Mouse (Mus musculus): Measurements from ENCODE around the gene Rbfox3. TPM values are rescaled to one million over a fixed set of nuclear protein-coding genes. Genes with fewer than 3 reads are reported as not detected.
A peak's percentile ranks its signal among the peaks of the same experiment; 100 is the strongest.

The Rbfox3 gene
- polyA plus RNA-seq, 1 experiment from 2014 or later, result 55.2 TPM

DNA sequence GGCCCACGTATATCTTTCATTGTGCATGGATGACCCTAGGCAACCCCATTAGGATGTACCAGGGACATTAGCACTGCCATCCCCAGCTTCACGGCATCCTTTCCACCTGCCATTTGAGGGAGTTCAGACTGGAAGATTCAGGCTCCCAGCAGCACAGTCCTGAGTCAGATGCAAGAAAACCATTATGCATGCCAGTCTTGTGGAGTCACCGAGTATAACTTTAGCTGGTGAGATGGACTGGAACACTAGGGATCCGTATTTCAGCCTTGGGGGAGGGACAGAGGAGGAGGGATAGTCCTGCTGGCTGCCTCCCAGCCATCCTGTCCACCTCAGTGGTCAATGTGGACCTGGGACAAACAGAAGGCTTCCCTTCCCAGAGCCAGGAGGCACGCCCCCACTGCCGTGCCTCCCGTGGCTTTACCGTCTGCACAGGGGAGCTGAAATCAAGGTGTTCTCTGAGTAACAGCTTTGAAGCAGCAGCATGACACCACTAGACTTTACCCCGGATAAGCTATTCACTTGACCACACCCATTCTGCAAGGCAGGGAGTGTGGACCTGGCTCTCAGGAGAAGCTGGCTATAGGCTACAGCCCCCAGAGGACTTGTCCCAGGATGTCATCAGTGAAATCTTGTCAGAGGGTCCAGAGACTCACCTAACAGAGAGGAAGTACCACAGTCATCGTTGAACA is 78.5 kb downstream of the Rbfox3 start:
- peaks cover 66% of the 10 kb centered on the region for H3K4me1 ChIP-seq (replicated peaks)
- H3K27ac ChIP-seq, result no peak overlapping the region
- no peak overlapping the region for H3K4me3 ChIP-seq
- H3K9ac ChIP-seq, result no peak overlapping the region
- H3K36me3 ChIP-seq, result no peaks in the 10 kb centered on the region
- H3K27me3 ChIP-seq, result no peaks in the 10 kb centered on the region
- 0 out of 2 replicates have a peak, but pooled peaks cover 5% of the 10 kb centered on the region for H3K9me3 ChIP-seq
- 83% methylated on average over 10 of the region's 10 CpGs for WGBS
- H3K4me2 ChIP-seq, result no peak overlapping the region
- no peak for ATAC-seq (ENCODE audit: low FRiP score)

DNA sequence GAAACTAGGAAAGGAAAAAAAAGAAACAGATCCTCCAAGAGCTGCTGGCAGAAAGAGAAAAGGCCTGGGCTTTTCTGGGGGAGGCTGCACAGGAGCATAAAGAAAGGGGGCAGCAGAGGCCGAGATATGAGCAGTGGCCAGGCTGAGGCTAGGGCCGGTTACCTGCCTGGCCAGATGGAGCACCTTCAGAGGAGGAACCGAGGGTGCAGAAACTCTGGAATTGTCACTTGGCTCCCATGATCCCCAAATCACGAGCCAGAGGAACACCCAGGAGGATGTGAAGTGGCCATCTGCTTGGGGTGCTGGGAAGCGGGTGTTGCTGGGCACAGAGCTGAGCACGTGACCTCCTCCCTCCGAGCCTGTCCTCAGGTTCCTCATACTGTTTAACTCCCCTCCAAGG is 79.7 kb downstream of the Rbfox3 start:
- Histone ChIP-seq H3K9me3 (0 out of 2 replicates have a peak, but pooled peaks cover 5% of the 10 kb centered on the region), H3K4me2 (no peak overlapping the region), H3K4me1 (replicated peaks) (peaks cover 56% of the 10 kb centered on the region), H3K36me3 (no peaks in the 10 kb centered on the region), H3K27me3 (no peaks in the 10 kb centered on the region), H3K27ac (no peak overlapping the region), H3K9ac (no peak overlapping the region), H3K4me3 (no peak overlapping the region)
- 70% methylated on average over 7 of the region's 7 CpGs for WGBS
- ATAC-seq (ENCODE audit: low FRiP score), result no peak

DNA sequence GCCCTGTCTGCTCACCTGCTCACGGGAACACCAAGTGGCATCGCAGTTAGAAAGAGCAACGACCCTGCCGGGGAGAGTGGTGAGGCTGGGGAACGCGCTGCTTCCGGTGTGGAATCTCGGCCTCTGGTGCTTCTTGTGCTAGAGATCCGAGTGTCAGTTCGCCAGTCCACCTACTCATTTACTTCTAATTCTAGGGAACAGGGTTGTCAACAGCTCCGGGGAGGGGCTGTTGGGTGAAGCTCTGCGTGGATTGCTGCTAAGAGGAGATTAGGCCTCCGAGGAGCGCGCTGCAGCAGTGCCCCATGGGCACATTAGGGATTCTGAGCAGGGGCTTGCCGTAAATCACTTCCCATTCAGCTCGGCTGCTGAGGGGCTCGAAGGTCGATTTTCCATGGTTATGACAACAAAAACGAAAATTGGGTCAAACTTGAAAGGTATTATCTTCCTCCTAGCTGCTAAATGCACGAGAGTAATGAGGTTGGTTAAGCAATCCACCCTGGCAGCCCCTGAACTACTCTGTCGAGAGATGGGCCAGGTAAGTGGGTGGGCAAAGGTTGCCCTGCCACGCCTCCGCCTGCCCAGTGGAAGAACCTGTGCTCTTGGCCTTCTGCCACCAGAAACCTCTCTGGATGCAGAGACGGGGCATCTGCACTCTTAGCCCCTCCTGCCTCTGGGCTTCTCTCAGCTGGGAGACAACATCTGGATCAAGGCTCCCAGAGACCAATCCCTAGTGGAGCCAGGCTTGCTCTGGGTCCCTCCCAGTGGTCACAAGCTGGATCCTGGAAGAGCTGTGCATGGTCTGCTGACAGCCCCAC is 85.9 kb downstream of the Rbfox3 start:
- Histone ChIP-seq H3K9me3 (no peaks in the 10 kb centered on the region), H3K4me2 (0 out of 2 replicates have a peak overlapping the region, but pooled peaks have one; percentile 4), H3K4me1 (replicated peaks) (peaks cover 44% of the 10 kb centered on the region), H3K27ac (peak overlapping the region; percentile 71), H3K4me3 (no peak overlapping the region), H3K9ac (peak overlapping the region; percentile 56), H3K27me3 (no peaks in the 10 kb centered on the region), H3K36me3 (no peaks in the 10 kb centered on the region)
- 40% methylated on average over 25 of the region's 25 CpGs for WGBS
- ATAC-seq (ENCODE audit: low FRiP score), result no peak

DNA sequence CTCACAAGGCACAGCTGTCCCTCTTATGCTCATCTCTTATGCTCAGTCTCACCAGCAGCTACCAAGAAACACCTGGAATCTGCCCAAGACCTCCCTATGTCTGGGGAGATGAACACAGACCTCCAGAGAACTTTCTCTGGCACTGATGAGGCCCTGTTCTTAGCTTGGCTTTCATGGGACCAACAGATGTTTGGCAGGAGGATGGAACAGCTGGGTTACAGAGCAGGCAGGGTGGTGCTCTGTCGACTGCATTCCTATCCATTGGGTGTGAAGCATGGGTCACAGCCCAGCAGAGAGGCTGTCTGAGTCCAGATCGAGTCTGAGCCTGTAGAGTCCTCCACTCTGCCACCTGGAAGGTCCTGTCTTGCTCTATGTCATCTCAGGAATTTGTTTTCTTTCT is 90.0 kb downstream of the Rbfox3 start:
- no peaks in the 10 kb centered on the region for H3K27me3 ChIP-seq
- no peaks in the 10 kb centered on the region for H3K36me3 ChIP-seq
- H3K9me3 ChIP-seq, result no peaks in the 10 kb centered on the region
- no peak overlapping the region for H3K9ac ChIP-seq
- no peak overlapping the region for H3K4me3 ChIP-seq
- 62% methylated on average over 2 of the region's 2 CpGs for WGBS
- no peak overlapping the region for H3K4me2 ChIP-seq
- no peak overlapping the region for H3K27ac ChIP-seq
- no peak for ATAC-seq (ENCODE audit: low FRiP score)
- H3K4me1 ChIP-seq (replicated peaks), result peaks cover 27% of the 10 kb centered on the region

DNA sequence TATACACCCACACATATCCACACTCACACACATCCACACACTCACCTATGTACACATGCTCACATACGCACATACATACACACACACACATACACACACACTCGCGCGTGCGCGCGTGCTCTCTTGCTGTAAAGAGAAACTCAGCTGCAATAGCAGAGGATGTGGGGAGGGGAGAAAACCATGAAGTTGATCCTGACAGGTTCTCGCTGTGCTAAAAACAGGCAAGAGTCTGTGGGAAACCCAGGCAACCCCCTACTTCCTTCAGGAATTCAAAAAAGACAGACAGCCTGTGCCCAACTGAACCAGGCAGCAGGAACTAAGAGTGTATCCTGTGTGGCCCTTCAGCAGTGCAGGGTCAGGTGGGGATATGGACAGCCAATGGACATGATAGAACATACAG is 92.9 kb downstream of the Rbfox3 start:
- 95% methylated on average over 8 of the region's 8 CpGs for WGBS
- Histone ChIP-seq H3K4me2 (no peak overlapping the region), H3K4me3 (no peak overlapping the region)

DNA sequence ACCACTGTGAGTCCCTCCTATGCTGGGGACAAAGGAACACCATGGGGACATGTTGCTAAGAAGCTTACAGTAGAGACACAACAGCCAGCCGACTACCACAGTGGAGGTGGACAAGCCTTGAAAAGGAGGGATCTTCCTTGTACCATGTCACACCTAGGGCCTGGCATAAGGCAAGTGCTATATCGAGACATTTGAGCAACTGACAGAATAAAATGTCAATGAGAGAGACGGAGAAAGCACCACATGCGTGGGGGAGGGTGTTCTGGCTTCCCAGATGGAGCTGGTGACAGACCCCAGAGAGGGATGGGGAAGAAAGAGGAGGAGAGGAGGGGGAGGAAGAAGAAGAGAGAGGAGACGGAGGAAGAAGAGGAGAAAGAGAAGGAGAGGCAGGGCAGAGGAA is 96.3 kb downstream of the Rbfox3 start:
- no peak for ATAC-seq (ENCODE audit: low FRiP score)
- no peak overlapping the region for H3K9ac ChIP-seq
- H3K4me2 ChIP-seq, result no peak overlapping the region
- no peak overlapping the region for H3K4me3 ChIP-seq
- no peaks in the 10 kb centered on the region for H3K36me3 ChIP-seq
- H3K27ac ChIP-seq, result peak overlapping the region; percentile 85
- H3K4me1 ChIP-seq (replicated peaks), result peaks cover 33% of the 10 kb centered on the region
- no peaks in the 10 kb centered on the region for H3K27me3 ChIP-seq
- no peaks in the 10 kb centered on the region for H3K9me3 ChIP-seq
- WGBS, result 68% methylated on average over 5 of the region's 5 CpGs

More for the DNA sequence above, 92.9 kb downstream of the Rbfox3 start:
- Histone ChIP-seq H3K36me3 (no peaks in the 10 kb centered on the region), H3K4me1 (replicated peaks) (peaks cover 22% of the 10 kb centered on the region), H3K9me3 (no peaks in the 10 kb centered on the region), H3K9ac (no peak overlapping the region), H3K27me3 (no peaks in the 10 kb centered on the region), H3K27ac (no peak overlapping the region)
- no peak for ATAC-seq (ENCODE audit: low FRiP score)

DNA sequence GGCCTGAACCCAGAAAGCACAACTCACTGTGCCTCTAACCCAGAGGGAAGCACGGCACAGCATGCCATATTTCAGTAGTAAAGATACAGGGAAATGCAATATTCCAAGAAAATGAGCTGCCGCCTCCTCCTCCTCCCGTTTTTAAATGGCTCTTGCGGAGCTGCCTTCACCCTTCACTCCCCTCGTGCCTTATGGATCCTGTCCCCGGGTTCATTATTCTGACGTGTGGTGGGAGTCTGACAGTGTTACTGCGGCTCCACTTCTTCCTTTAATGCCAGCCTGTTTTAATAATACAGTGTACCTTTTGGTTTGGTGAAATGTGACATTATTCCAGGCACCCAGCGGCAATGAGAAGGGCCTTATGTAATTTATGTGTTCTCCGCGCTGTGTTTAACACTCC is 97.5 kb downstream of the Rbfox3 start:
- Histone ChIP-seq H3K36me3 (no peaks in the 10 kb centered on the region), H3K9me3 (no peaks in the 10 kb centered on the region), H3K27me3 (no peaks in the 10 kb centered on the region), H3K4me3 (no peak overlapping the region), H3K9ac (peak overlapping the region; percentile 40; the same call in 1 of the 2 replicates), H3K4me1 (replicated peaks) (peaks cover 38% of the 10 kb centered on the region), H3K4me2 (0 out of 2 replicates have a peak overlapping the region, but pooled peaks have one; percentile 0), H3K27ac (peak overlapping the region; percentile 85)
- 50% methylated on average over 11 of the region's 11 CpGs for WGBS
- no peak for ATAC-seq (ENCODE audit: low FRiP score)

DNA sequence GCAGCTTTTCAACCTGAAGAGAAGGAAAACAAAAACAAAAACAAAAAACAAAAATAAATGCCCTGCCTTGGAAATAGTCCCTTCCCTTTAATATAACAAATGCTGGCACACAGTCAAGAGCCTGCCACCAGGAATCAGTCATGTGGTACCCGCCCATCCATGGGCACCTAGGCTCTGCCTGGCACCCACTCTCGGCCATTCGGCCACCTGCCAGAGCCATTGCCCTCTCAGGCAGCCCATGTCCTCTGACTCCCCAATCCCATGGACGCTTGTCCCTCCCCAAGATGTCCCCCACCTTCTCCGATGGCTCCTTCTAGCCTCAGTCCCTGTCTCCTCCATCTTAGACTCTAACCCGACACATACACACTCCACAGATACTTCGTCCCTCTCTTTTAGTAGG is 100.0 kb downstream of the Rbfox3 start:
- ATAC-seq (ENCODE audit: low FRiP score), result no peak
- Histone ChIP-seq H3K36me3 (no peaks in the 10 kb centered on the region), H3K4me3 (no peak overlapping the region), H3K27me3 (no peaks in the 10 kb centered on the region), H3K4me1 (replicated peaks) (peaks cover 54% of the 10 kb centered on the region), H3K27ac (no peak overlapping the region), H3K9me3 (no peaks in the 10 kb centered on the region), H3K9ac (no peak overlapping the region), H3K4me2 (no peak overlapping the region)
- WGBS, result 95% methylated on average over 7 of the region's 7 CpGs

DNA sequence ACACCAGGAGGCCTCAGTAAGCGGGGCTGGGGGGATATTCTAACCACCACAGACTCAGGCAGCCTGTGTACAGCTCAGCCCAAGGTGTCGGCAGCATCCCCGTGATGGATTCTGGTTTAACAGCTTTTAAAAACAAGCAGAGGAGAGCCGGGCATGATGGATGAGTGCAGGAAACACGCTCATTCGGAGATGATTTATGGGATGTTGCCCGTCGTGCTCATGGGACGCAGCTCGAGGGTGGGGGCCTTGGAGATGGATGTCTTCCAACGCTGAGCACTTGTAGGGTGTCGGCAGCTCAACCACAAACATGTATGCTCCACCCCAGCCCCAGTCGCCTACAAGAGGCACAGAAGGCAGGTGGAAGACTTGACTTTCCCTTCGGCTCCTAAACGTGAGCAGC is 103.9 kb downstream of the Rbfox3 start:
- Histone ChIP-seq H3K4me3 (no peak overlapping the region), H3K4me1 (replicated peaks) (peaks cover 45% of the 10 kb centered on the region), H3K9ac (no peak overlapping the region), H3K27me3 (no peaks in the 10 kb centered on the region), H3K9me3 (no peaks in the 10 kb centered on the region), H3K4me2 (no peak overlapping the region), H3K36me3 (no peaks in the 10 kb centered on the region), H3K27ac (peak overlapping the region; percentile 76)
- 62% methylated on average over 15 of the region's 15 CpGs for WGBS
- peak; percentile 46; the same call in 1 of the 2 replicates for ATAC-seq (ENCODE audit: low FRiP score)

DNA sequence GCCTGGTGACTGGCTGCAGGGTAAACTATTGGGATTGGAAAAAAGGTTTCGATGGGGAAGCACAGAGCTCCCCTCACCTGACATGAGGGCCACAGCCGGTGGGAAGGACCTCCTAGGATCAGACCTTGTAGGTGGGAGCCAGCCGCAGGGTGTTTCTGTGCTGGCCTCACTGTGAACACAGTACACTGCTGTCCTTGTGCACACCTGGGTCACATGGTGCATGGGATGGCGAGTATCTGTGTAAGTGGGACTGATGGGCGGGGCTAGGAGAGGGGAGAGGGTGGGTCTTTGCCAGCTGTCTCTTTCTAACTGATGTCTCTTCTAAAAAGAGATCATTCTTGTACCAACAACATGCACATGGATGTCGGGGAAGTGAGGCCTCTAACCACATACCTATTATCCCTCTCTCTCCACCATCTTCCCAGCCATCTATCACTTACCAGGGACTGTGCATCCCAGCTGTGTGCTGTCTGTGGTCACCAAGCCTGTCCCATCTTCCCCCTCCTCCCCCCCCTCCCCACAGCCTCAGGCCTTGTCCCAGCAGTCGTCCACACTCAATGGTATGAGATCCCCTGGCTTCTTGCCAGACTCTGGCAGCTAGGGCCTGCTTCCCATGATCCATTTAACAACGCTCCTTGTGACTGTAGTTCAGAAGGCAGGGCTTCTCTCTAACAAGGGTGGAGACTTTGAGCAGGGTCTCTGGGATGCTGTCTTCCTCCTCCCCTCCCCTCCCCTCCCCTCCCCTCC is 116.4 kb downstream of the Rbfox3 start:
- Histone ChIP-seq H3K4me2 (no peak overlapping the region), H3K36me3 (no peaks in the 10 kb centered on the region), H3K27me3 (no peaks in the 10 kb centered on the region), H3K4me3 (no peak overlapping the region), H3K4me1 (replicated peaks) (peaks cover 70% of the 10 kb centered on the region), H3K9ac (no peak overlapping the region), H3K27ac (peak overlapping the region; percentile 98), H3K9me3 (no peaks in the 10 kb centered on the region)
- peak; percentile 50 for ATAC-seq (ENCODE audit: low FRiP score)
- WGBS, result 47% methylated on average over 8 of the region's 8 CpGs

DNA sequence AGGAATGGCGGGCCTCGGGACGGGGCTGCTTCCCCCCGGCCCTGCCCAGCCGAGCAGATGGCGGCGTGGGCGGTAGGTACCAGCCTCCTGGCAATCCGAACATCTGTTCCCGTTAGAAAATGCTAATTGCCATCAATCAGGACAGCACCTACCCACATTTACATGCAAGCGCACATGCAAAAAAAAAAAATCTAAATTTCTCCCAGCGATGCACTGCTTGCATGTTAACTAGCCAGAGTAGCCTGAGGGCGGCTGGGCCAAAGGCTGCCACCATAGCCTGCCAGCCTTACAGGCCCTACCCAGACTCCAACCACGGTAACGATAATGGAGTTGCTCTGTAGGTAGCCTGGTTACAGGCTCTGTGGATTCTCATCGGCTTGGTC is 117.8 kb downstream of the Rbfox3 start:
- Histone ChIP-seq H3K27me3 (no peaks in the 10 kb centered on the region), H3K27ac (peak overlapping the region; percentile 98), H3K4me2 (peak overlapping the region; percentile 21; the same call in 1 of the 2 replicates), H3K36me3 (no peaks in the 10 kb centered on the region), H3K4me3 (no peak overlapping the region), H3K9ac (peak overlapping the region; percentile 69), H3K4me1 (replicated peaks) (peaks cover 61% of the 10 kb centered on the region), H3K9me3 (no peaks in the 10 kb centered on the region)
- WGBS, result 31% methylated on average over 16 of the region's 16 CpGs
- peak; percentile 57 for ATAC-seq (ENCODE audit: low FRiP score)
